Mouse (Mus musculus) ES-E14 (cell line): ENCODE results near the gene Bsdc1.

Experiments
- CHD2 ChIP-seq: IDR thresholded peaks from 2 replicates; pipeline ENCODE4 v1.6.1; 2014; ENCODE audit warnings: mild to moderate bottlenecking, low read depth, low read length, inconsistent platforms
- HCFC1 ChIP-seq: IDR thresholded peaks from 2 replicates; pipeline ENCODE4 v1.6.1; 2012; ENCODE audit warnings: low read length, inconsistent platforms, borderline replicate concordance; ENCODE audit not compliant: insufficient read depth
- MAFK ChIP-seq: IDR thresholded peaks from 2 replicates; pipeline ENCODE4 v1.6.1; 2014; ENCODE audit warnings: mild to moderate bottlenecking, low read depth, low read length, inconsistent platforms; ENCODE audit not compliant: insufficient read depth
- ZNF384 ChIP-seq: IDR thresholded peaks from 2 replicates; pipeline ENCODE4 v1.6.1; 2012; ENCODE audit warnings: low read depth, low read length, inconsistent platforms

- no peak for TF ChIP-seq MAFK
- TF ChIP-seq HCFC1 = no peak
- TF ChIP-seq ZNF384 = no peak
- TF ChIP-seq CHD2 = no peak
These were observed 19.7 kb downstream of the Bsdc1 start for GRCm38 (mm10) chr4:129481090-129481489.
